Mouse (Mus musculus) heart, adult 2 months (tissue): ENCODE data around the gene Hoxb6. TPM values are rescaled to one million over a fixed set of nuclear protein-coding genes. Genes with fewer than 3 reads are reported as not detected.

Experiments
- DNase-seq, 2 experiments: peaks; one replicate each; pipeline ENCODE4 v3.0.0; 2021
- H3K27ac ChIP-seq: fragments of 200-600 bp; 2 replicates; pipeline ENCODE4 v1.8.1; 2022
- H3K27me3 ChIP-seq: fragments of 200-500 bp; 2 replicates; pipeline ENCODE4 v1.6.1; 2012; ENCODE audit warnings: mild to moderate bottlenecking, low read length, inconsistent platforms, mixed read lengths; ENCODE audit not compliant: control insufficient read depth, insufficient read depth
- H3K36me3 ChIP-seq: fragments of 200-500 bp; 2 replicates; pipeline ENCODE4 v1.6.1; 2012; ENCODE audit warnings: low read length, inconsistent platforms; ENCODE audit not compliant: control insufficient read depth, insufficient read depth
- H3K4me1 ChIP-seq: fragments of 200-500 bp; 2 replicates; pipeline ENCODE4 v1.6.1; 2011; ENCODE audit warnings: low read length; ENCODE audit not compliant: control insufficient read depth, insufficient read depth
- H3K4me3 ChIP-seq: fragments of 200-600 bp; 2 replicates; pipeline ENCODE4 v1.8.1; 2022
- H3K79me2 ChIP-seq: fragments of 200-500 bp; replicated peaks from 2 replicates; pipeline ENCODE4 v1.6.1; 2012; ENCODE audit warnings: mild to moderate bottlenecking, inconsistent platforms, low read length, moderate library complexity, mixed read lengths; ENCODE audit not compliant: control insufficient read depth, insufficient read depth
- H3K9ac ChIP-seq: fragments of 200-500 bp; 2 replicates; pipeline ENCODE4 v1.6.1; 2012; ENCODE audit warnings: low read depth, mild to moderate bottlenecking, control low read depth, inconsistent platforms, low read length, mixed read lengths
- CTCF ChIP-seq: fragments of 200-600 bp; IDR thresholded peaks from 2 replicates; pipeline ENCODE4 v1.8.1; 2022; ENCODE audit warnings: antibody characterized with exemption, mild to moderate bottlenecking, moderate library complexity
- EP300 ChIP-seq: fragments of 200-500 bp; IDR thresholded peaks from 2 replicates; pipeline ENCODE4 v1.6.1; 2011; ENCODE audit warnings: low read depth, low read length, control low read depth; ENCODE audit not compliant: insufficient read depth
- POLR2A ChIP-seq: fragments of 200-500 bp; IDR thresholded peaks from 2 replicates; pipeline ENCODE4 v1.6.1; 2011; ENCODE audit warnings: mild to moderate bottlenecking, low read depth, low read length, control low read depth; ENCODE audit not compliant: insufficient read depth
- WGBS: fragments of 180-500 bp; shearing (Covaris S2); methylation state at CpG from one replicate; pipeline ENCODE4 v1.1.7; 2018; 5-methylcytosine and 5-hydroxymethylcytosine counted together
- intact Hi-C: fragments of 180-260 bp; cut with DNase I; formaldehyde crosslinking; loops from one replicate; pipeline ENCODE4 v1.15.1; 2025
- polyA plus RNA-seq: library from polyadenylated mRNA; depleted of rRNA; stranded (reverse); fragments of >200 nt; gene quantifications from 2 replicates; pipeline ENCODE4 v1.2.3, GENCODE M21; 2012
- total RNA-seq, 2 experiments: library from RNA; stranded (reverse); gene quantifications; 2 replicates each; pipeline ENCODE4 v1.2.3; 2021

Hoxb6 gene
- total and polyA plus RNA-seq, 3 experiments, result not detected

GRCm38 (mm10) chr11:96255996-96256445, 36.3 kb upstream of the Hoxb6 start:
- no peaks in the 10 kb centered on the region for H3K79me2 ChIP-seq
- H3K27ac ChIP-seq, result no peak overlapping the region
- no peak overlapping the region for H3K4me3 ChIP-seq
- 4% methylated on average over 14 of the region's 14 CpGs for WGBS
- no peak for DNase-seq
- H3K4me1 ChIP-seq, result no peaks in the 10 kb centered on the region
- H3K9ac ChIP-seq, result no peak overlapping the region
- H3K27me3 ChIP-seq, result peaks cover 29% of the 10 kb centered on the region
- intact Hi-C loops, result no loop called here
- no peaks in the 10 kb centered on the region for H3K36me3 ChIP-seq
- TF ChIP-seq POLR2A, result no peak
- no peak for TF ChIP-seq CTCF
- TF ChIP-seq EP300, result no peak

- Histone ChIP-seq H3K27me3 (peaks cover 25% of the 10 kb centered on the region), H3K27ac (no peak overlapping the region), H3K4me3 (no peak overlapping the region), H3K79me2 (no peaks in the 10 kb centered on the region), H3K4me1 (no peaks in the 10 kb centered on the region), H3K9ac (no peak overlapping the region), H3K36me3 (no peaks in the 10 kb centered on the region)
- intact Hi-C loops, result no loop called here
- TF ChIP-seq CTCF, result no peak
- no peak for TF ChIP-seq POLR2A
- no peak for TF ChIP-seq EP300
- DNase-seq, result no peak
- 26% methylated on average over 2 of the region's 2 CpGs for WGBS
These were observed 35.1 kb upstream of the Hoxb6 start for GRCm38 (mm10) chr11:96257141-96257540.

- no peak overlapping the region for H3K27ac ChIP-seq
- intact Hi-C loops, result no loop called here
- no peaks in the 10 kb centered on the region for H3K4me1 ChIP-seq
- H3K9ac ChIP-seq, result no peak overlapping the region
- no peak for DNase-seq
- no peak overlapping the region for H3K4me3 ChIP-seq
- no peaks in the 10 kb centered on the region for H3K36me3 ChIP-seq
- WGBS, result 10% methylated on average over 2 of the region's 2 CpGs
- H3K27me3 ChIP-seq, result peaks cover 30% of the 10 kb centered on the region
- no peak for TF ChIP-seq EP300
- TF ChIP-seq POLR2A, result no peak
- no peak for TF ChIP-seq CTCF
- no peaks in the 10 kb centered on the region for H3K79me2 ChIP-seq
These were observed 33.2 kb upstream of the Hoxb6 start for GRCm38 (mm10) chr11:96259038-96259437.

- Histone ChIP-seq H3K4me3 (no peak overlapping the region), H3K9ac (no peak overlapping the region), H3K27me3 (peaks cover 26% of the 10 kb centered on the region), H3K27ac (no peak overlapping the region), H3K36me3 (no peaks in the 10 kb centered on the region), H3K4me1 (no peaks in the 10 kb centered on the region), H3K79me2 (no peaks in the 10 kb centered on the region)
- intact Hi-C loops, result no loop called here
- WGBS, result 7% methylated on average over 1 of the region's 1 CpGs
- no peak for DNase-seq
- TF ChIP-seq POLR2A, result no peak
These were observed 32.8 kb upstream of the Hoxb6 start for GRCm38 (mm10) chr11:96259511-96259910.

GRCm38 (mm10) chr11:96260310-96260970, 31.8 kb upstream of the Hoxb6 start:
- no peak for TF ChIP-seq CTCF
- no peak for TF ChIP-seq POLR2A
- no peak for TF ChIP-seq EP300
- intact Hi-C loops, result no loop called here
- no peaks in the 10 kb centered on the region for H3K79me2 ChIP-seq
- H3K27me3 ChIP-seq, result peaks cover 29% of the 10 kb centered on the region
- no peaks in the 10 kb centered on the region for H3K36me3 ChIP-seq
- DNase-seq, result no peak
- H3K4me1 ChIP-seq, result no peaks in the 10 kb centered on the region
- no peak overlapping the region for H3K27ac ChIP-seq
- H3K4me3 ChIP-seq, result no peak overlapping the region
- WGBS, result 9% methylated on average over 23 of the region's 23 CpGs
- H3K9ac ChIP-seq, result no peak overlapping the region

- TF ChIP-seq POLR2A, result no peak
- peak; percentile 77 for TF ChIP-seq CTCF
- peak; percentile 48 to 63 for DNase-seq
- peaks cover 32% of the 10 kb centered on the region for H3K27me3 ChIP-seq
- H3K27ac ChIP-seq, result no peak overlapping the region
- H3K4me1 ChIP-seq, result no peaks in the 10 kb centered on the region
- no peak overlapping the region for H3K4me3 ChIP-seq
- H3K79me2 ChIP-seq, result no peaks in the 10 kb centered on the region
- WGBS, result 3% methylated on average over 24 of the region's 24 CpGs
- intact Hi-C loops, result no loop called here
- no peaks in the 10 kb centered on the region for H3K36me3 ChIP-seq
- H3K9ac ChIP-seq, result no peak overlapping the region
These were observed 30.9 kb upstream of the Hoxb6 start for GRCm38 (mm10) chr11:96261323-96261890.
